Mouse (Mus musculus) kidney, adult 2 months (tissue): ENCODE data around the gene Me3.

Source experiments
- CTCF ChIP-seq: fragments of 200-500 bp; conservative IDR thresholded peaks from 2 replicates; pipeline ENCODE4 v1.5.1; 2011; ENCODE audit warnings: low read depth, mild to moderate bottlenecking, control low read depth, low read length, moderate library complexity, mixed read lengths; ENCODE audit not compliant: insufficient read depth, insufficient read length
- POLR2A ChIP-seq: fragments of 200-500 bp; IDR thresholded peaks from one replicate; pipeline ENCODE4 v1.6.1; 2011; ENCODE audit warnings: low read depth, low read length, control low read depth

- peak; percentile 66 for TF ChIP-seq CTCF
- no peak for TF ChIP-seq POLR2A
Observed at GRCm38 (mm10) chr7:89843533-89843932, 211.3 kb downstream of the Me3 start.
